Mouse (Mus musculus) intestine, embryonic 16.5 days (tissue): ENCODE measurements around the gene ccdc198. TPM values are rescaled to one million over a fixed set of nuclear protein-coding genes. Genes with fewer than 3 reads are reported as not detected.
"Not testable (repeated sequence)": the region's sequence is repeated elsewhere in the genome, so short reads cannot be mapped to it uniquely, and the experiment has no call there.

Source experiments
- ATAC-seq: fragments of 200-750 bp; cut with Nextera tagmentation; 2 replicates; pipeline ENCODE4 v1.8.0; 2017; ENCODE audit warnings: moderate TSS enrichment, moderate library complexity
- H3K27ac ChIP-seq: fragments of 300-500 bp; sonication (generic); 2 replicates; pipeline ENCODE4 v1.5.1; 2014; ENCODE audit warnings: mild to moderate bottlenecking, low read length
- H3K27me3 ChIP-seq: fragments of 300-500 bp; sonication (generic); replicated peaks from 2 replicates; pipeline ENCODE4 v1.6.1; 2014; ENCODE audit warnings: low read length, control low read depth, mixed read lengths; ENCODE audit not compliant: control insufficient read depth, insufficient read depth
- H3K36me3 ChIP-seq: fragments of 300-500 bp; sonication (generic); 2 replicates; pipeline ENCODE4 v1.6.1; 2014; ENCODE audit warnings: low read length, control low read depth; ENCODE audit not compliant: control insufficient read depth, insufficient read depth
- H3K4me1 ChIP-seq: fragments of 300-500 bp; sonication (generic); 2 replicates; pipeline ENCODE4 v1.6.1; 2014; ENCODE audit warnings: low read length, control low read depth, mixed read lengths; ENCODE audit not compliant: control insufficient read depth, insufficient read depth
- H3K4me2 ChIP-seq: fragments of 300-500 bp; sonication (generic); 2 replicates; pipeline ENCODE4 v1.6.1; 2014; ENCODE audit warnings: low read depth, low read length, control low read depth
- H3K4me3 ChIP-seq: fragments of 300-500 bp; sonication (generic); 2 replicates; pipeline ENCODE4 v1.5.1; 2014; ENCODE audit warnings: mild to moderate bottlenecking, low read length
- H3K9ac ChIP-seq: fragments of 300-500 bp; sonication (generic); 2 replicates; pipeline ENCODE4 v1.6.1; 2014; ENCODE audit warnings: low read depth, low read length
- H3K9me3 ChIP-seq: fragments of 300-500 bp; sonication (generic); 2 replicates; pipeline ENCODE4 v1.6.1; 2016; ENCODE audit warnings: low read length, control low read depth; ENCODE audit not compliant: control insufficient read depth
- WGBS: fragments of 180-500 bp; shearing (Covaris S2); extraction: QIAGEN DNeasy Blood & Tissue Kit; methylation state at CpG from one replicate; pipeline ENCODE4 v1.1.7; 2014; 5-methylcytosine and 5-hydroxymethylcytosine counted together
- polyA plus RNA-seq: library from polyadenylated mRNA; unstranded; fragments of >200 nt; fragmentation: Nextera tagmentation; extraction: Ambion mirVana; gene quantifications from 2 replicates; pipeline ENCODE4 v1.2.1, GENCODE M21; 2015

ccdc198 gene
- polyA plus RNA-seq, 1 experiment from 2014 or later: 141 TPM

DNA sequence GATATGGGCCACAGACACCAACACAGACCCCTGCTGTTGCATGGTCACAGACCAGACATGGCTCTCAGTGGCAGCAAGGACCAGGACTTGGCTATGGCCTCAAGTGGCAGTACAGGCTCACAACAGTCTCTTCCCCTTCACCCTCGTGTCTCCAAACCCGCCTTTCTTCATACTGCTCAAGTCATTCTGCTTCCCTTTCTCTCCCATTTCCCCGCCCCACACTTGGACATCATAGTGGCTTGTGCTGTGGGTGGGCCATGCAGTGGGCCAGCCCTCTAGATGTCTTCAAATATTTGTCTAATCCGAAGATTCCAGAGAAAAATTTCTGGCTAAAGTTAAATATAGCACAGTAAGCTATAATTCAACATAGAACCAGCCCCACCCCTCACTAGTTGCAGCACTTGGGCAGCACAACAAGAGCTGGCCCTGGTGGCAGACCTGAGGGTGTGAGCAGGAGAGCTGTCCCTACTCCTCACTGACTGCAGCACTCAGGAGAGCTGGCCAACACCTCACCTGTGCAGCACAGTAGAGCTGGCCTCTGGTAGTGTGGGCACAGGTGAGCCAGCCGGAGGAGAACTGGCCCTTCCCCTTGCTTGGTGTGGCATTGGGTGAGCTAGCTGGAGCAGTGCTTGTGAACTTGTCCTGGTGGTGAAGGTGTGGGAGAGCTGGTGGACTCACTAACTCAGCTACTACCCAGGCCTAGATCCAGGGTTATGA lies 20.2 kb upstream of the ccdc198 start:
- Histone ChIP-seq H3K4me3 (no peak overlapping the region), H3K9ac (no peak overlapping the region), H3K4me2 (no peak overlapping the region), H3K36me3 (no peaks in the 10 kb centered on the region), H3K9me3 (no peaks in the 10 kb centered on the region), H3K27ac (no peak overlapping the region), H3K4me1 (no peaks in the 10 kb centered on the region), H3K27me3 (no peaks in the 10 kb centered on the region)
- 75% methylated on average over 5 of the region's 5 CpGs for WGBS
- ATAC-seq: no peak; the same call in 1 of the 2 replicates

DNA sequence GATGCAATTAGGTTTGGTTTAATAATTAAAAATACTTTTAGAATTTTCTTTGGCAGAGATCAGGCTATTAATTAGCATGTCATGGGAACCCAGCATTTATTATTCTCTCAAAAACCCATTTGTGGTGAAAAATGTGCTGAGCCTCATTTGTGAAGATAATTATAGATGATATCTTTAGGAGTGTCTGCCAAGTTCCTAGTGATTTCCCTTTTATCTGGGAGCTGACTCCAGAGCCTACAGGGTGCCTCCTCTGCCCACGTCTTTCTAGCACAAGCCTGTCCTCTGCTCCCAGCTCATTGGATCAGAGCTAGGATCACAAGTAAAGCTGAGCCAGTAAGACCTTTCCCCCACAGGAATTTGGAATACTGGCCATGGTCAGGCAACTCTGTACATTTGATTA lies 3.8 kb downstream of the ccdc198 start:
- H3K9ac ChIP-seq: no peak overlapping the region
- H3K4me2 ChIP-seq: no peak overlapping the region
- H3K9me3 ChIP-seq: no peaks in the 10 kb centered on the region
- H3K36me3 ChIP-seq: no peaks in the 10 kb centered on the region
- WGBS: 34% methylated on average over 1 of the region's 1 CpGs
- H3K4me3 ChIP-seq: no peak overlapping the region
- no peaks in the 10 kb centered on the region for H3K4me1 ChIP-seq
- no peak for ATAC-seq
- no peaks in the 10 kb centered on the region for H3K27me3 ChIP-seq
- no peak overlapping the region for H3K27ac ChIP-seq

DNA sequence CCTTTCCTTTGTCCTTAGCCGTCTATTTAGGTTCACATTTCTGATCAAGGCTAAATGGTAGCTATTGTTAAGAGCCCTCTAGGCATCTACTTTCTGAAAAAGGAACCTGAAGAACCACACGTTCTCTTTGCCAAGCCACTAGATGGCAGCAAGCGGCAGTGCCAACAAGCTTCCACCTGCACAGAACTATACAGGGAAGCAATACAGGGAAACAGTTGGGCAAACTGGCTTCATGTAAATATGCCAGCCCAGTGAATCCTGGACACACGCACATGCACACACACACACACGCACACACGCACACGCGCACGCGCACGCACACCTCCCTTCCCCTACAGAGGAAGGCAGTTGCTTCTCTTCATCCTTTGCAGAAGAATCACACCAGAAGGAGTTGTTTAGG lies 7.1 kb downstream of the ccdc198 start:
- WGBS: 37% methylated on average over 11 of the region's 11 CpGs

DNA sequence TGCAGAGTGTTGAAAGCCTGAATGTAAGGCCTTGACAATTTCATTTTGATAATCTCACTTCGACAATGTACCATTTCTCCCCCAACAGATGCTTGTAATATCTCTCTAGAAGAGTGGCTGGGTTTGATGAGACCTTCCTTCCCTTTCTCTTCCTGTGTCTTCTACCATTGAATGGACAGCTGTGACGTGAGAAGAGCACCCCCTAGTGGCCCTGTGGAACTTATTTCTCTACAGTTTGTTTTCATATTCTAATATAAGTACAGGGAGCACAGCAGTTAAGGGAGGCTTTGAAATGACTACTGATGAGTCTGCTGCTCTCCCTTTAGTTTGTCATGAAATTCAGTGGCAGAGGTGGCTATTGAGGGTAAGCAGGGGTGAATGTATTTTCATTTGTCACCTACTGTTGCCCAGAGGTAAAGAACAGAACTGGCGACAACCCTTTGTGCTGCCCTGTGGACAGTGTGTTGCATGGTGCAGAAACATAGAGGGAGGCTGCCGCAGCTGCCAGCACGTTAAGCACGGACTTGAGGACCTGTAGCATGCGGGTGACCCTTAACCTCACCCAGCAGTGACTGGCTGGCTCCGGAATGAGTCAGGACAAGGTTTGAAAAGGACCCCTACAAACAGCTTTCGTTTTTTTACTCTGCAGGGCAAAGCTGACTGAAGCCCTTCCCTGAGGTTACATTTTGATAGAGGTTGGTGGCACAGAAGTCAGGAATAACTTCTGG lies 10.3 kb downstream of the ccdc198 start:
- Histone ChIP-seq H3K4me1 (no peaks in the 10 kb centered on the region), H3K4me2 (no peak overlapping the region), H3K36me3 (no peaks in the 10 kb centered on the region), H3K27me3 (no peaks in the 10 kb centered on the region), H3K9ac (no peak overlapping the region), H3K27ac (no peak overlapping the region), H3K4me3 (no peak overlapping the region), H3K9me3 (no peaks in the 10 kb centered on the region)
- WGBS: 56% methylated on average over 9 of the region's 9 CpGs
- ATAC-seq: no peak

More for the DNA sequence above, 7.1 kb downstream of the ccdc198 start:
- H3K4me2 ChIP-seq: no peak overlapping the region
- H3K36me3 ChIP-seq: no peaks in the 10 kb centered on the region
- no peak overlapping the region for H3K27ac ChIP-seq
- no peak overlapping the region for H3K9ac ChIP-seq
- no peaks in the 10 kb centered on the region for H3K9me3 ChIP-seq
- H3K4me1 ChIP-seq: no peaks in the 10 kb centered on the region
- H3K4me3 ChIP-seq: no peak overlapping the region
- peak; percentile 76 for ATAC-seq
- no peaks in the 10 kb centered on the region for H3K27me3 ChIP-seq

DNA sequence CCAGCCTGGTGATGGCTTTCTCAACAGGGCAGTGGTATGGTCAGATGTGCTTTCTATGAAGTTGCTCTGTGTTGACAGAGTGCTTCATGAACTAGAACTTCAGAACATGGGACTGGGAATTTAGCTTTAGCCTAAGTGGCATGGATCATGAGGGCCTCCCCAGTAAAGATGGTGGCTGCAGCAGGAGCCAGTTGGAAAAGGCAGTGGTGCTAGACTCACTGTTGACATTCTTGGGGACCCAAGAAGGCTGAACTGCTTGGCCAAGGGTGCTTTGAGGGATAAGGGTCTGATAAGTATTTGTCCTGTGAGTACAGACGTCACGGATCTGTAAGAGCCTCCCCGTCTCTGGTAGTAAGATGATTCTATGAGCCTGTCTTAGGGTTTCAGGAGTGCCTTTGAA lies 13.4 kb downstream of the ccdc198 start:
- 79% methylated on average over 3 of the region's 3 CpGs for WGBS
- no peak overlapping the region for H3K4me3 ChIP-seq
- no peak overlapping the region for H3K9ac ChIP-seq
- H3K4me2 ChIP-seq: no peak overlapping the region
- no peak for ATAC-seq
- H3K27me3 ChIP-seq: no peaks in the 10 kb centered on the region
- H3K27ac ChIP-seq: no peak overlapping the region
- no peaks in the 10 kb centered on the region for H3K4me1 ChIP-seq
- no peaks in the 10 kb centered on the region for H3K36me3 ChIP-seq
- H3K9me3 ChIP-seq: no peaks in the 10 kb centered on the region

DNA sequence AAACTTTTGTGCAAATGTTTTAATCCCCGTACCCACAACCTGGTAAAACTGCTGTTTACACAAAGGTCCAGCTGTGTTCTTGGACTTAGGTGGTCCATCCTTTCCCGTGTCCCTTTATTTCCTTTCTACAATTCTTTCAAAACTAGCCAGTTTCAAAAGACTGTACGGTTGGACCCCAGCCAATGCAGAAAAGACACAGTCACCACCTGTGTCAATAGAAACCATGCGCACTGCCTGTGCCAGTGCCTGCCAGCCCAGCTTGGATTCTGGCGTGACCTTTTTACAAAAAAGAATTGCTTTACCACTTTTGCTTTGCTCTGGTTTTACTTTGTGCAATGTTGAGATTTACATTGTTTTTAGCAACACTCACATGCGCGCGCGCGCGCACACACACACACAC lies 18.3 kb downstream of the ccdc198 start:
- Histone ChIP-seq H3K9ac (no peak overlapping the region), H3K9me3 (no peaks in the 10 kb centered on the region), H3K27me3 (no peaks in the 10 kb centered on the region), H3K4me1 (no peaks in the 10 kb centered on the region), H3K4me3 (no peak overlapping the region), H3K4me2 (no peak overlapping the region), H3K36me3 (no peaks in the 10 kb centered on the region), H3K27ac (no peak overlapping the region)
- no peak for ATAC-seq
- WGBS: 80% methylated on average over 11 of the region's 11 CpGs

DNA sequence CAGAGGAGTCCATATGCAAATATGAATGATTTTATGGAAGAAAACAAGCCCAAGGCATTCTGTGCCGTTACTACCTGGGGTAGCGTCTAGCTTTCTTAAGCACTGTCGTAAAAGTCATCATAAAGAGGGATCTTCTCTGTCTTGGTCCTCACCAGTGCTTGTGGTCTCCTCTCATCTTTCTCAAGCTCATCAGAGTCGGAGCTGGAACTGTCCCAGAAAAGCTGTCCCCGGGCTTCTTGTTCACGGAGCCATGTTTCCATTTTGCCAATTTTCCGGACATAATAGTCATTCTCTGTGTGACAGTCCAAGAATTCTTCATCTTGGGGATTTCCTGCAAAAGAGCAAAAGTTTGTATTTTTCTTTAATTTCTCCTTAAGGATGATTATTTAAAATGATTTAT lies 18.8 kb downstream of the ccdc198 start:
- H3K9me3 ChIP-seq: no peaks in the 10 kb centered on the region
- H3K4me3 ChIP-seq: no peak overlapping the region
- H3K27me3 ChIP-seq: no peaks in the 10 kb centered on the region
- H3K27ac ChIP-seq: no peak overlapping the region
- H3K4me1 ChIP-seq: no peaks in the 10 kb centered on the region
- 72% methylated on average over 7 of the region's 7 CpGs for whole genome bisulfite sequencing
- no peak overlapping the region for H3K4me2 ChIP-seq
- no peak overlapping the region for H3K9ac ChIP-seq
- H3K36me3 ChIP-seq: no peaks in the 10 kb centered on the region
- ATAC-seq: no peak

DNA sequence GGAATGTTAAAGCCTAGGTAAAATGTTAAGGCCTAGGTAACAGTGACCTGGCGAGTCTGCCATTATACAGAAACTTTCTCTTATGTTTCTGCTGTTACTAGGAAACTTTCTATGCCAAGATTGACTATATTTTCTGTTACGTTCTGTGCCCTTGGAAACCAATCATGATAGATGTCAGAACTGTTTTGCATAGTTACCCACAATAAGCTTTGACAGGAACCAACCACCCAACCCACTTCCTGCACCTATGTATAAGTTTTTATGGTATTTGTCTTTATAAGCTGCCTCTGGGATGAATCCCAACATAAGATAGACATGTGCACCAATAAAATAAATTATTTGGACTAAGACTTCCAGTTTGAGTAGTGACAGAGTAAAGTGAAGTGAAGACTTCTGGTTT lies 23.5 kb downstream of the ccdc198 start:
- H3K9ac ChIP-seq: no peak overlapping the region
- no peak for ATAC-seq
- H3K27me3 ChIP-seq: no peaks in the 10 kb centered on the region
- no peak overlapping the region for H3K4me2 ChIP-seq
- no peaks in the 10 kb centered on the region for H3K4me1 ChIP-seq
- H3K9me3 ChIP-seq: no peaks in the 10 kb centered on the region
- H3K27ac ChIP-seq: no peak overlapping the region
- no peak overlapping the region for H3K4me3 ChIP-seq
- H3K36me3 ChIP-seq: no peaks in the 10 kb centered on the region
- WGBS: 84% methylated on average over 2 of the region's 2 CpGs

DNA sequence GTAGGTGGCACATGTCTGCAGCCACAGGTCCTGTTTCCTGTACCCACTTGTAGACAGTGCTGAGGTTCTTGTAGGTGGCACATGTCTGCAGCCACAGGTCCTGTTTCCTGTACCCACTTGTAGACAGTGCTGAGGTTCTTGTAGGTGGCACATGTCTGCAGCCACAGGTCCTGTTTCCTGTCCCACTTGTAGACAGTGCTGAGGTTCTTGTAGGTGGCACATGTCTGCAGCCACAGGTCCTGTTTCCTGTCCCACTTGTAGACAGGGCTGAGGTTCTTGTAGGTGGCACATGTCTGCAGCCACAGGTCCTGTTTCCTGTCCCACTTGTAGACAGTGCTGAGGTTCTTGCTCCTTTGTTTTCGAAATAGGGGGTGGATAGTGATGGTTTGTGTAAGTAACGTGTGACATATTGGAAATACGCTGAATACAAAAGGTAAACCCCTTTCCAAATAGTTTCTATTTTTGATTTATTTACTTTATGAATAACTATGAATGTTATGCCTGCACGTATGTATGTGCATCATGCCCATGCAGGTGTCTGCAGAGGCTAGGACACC lies 25.7 kb downstream of the ccdc198 start:
- 85% methylated on average over 4 of the region's 4 CpGs for WGBS
- not testable (repeated sequence) for H3K9me3 ChIP-seq

More for the DNA sequence above, 25.7 kb downstream of the ccdc198 start:
- not testable (repeated sequence) for H3K36me3 ChIP-seq, ATAC-seq, H3K4me1 ChIP-seq, H3K9ac ChIP-seq, H3K27me3 ChIP-seq, H3K4me2 ChIP-seq, H3K4me3 ChIP-seq, H3K27ac ChIP-seq
